Mouse (Mus musculus) layer of hippocampus, adult 6 months (tissue): ENCODE data around the gene Meig1. TPM values are rescaled to one million over a fixed set of nuclear protein-coding genes. Genes with fewer than 3 reads are reported as not detected.

Experiments
- long read RNA-seq, 2 experiments: library from polyadenylated mRNA; unstranded; transcript quantifications; one replicate each; pipeline ENCODE4 v2.0.0; 2019 to 2020
- polyA plus RNA-seq: library from polyadenylated mRNA; unstranded; fragments of <200 nt; fragmentation: Nextera tagmentation; gene quantifications from 2 replicates; pipeline ENCODE4 v1.2.3, GENCODE M21; 2021

The Meig1 gene
- 34.4 and 55.5 TPM in 2 replicates for polyA plus RNA-seq
- long read RNA-seq, experiment 1, transcript Meig1-203 (3 exons, 603 nt) = major isoform, 6 of 10 reads
- long read RNA-seq, experiment 1, partial matches to known transcripts = 1 of 10 reads
- long read RNA-seq, experiment 1, other reads (novel, unspliced or antisense) = 1 of 10 reads
- long read RNA-seq, experiment 2, partial matches to known transcripts = 0 of 6 reads
- long read RNA-seq, experiment 2, other reads (novel, unspliced or antisense) = 6 of 6 reads

DNA sequence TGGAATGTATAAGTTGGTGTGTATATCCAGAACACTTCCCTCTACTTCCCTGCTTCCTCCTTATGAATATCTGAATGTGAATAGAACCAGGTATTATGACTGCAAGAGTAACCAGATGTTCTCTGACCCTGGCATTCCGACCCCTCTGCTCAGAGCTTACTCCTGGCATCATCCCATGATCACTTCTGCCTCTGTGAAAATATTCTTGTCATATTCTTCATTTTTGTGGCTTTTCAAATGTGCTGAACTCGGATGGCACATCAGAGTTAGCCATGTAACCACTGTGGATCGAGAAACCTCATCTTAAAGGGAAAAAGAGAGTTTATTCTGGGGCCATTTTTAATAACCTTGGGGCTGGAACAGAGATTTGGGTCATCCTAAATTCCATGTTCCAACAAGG, at the start of gene Meig1:
Gene Meig1, minus strand, starts transcription at position 101 of the 400 bp plus-strand sequence.

DNA sequence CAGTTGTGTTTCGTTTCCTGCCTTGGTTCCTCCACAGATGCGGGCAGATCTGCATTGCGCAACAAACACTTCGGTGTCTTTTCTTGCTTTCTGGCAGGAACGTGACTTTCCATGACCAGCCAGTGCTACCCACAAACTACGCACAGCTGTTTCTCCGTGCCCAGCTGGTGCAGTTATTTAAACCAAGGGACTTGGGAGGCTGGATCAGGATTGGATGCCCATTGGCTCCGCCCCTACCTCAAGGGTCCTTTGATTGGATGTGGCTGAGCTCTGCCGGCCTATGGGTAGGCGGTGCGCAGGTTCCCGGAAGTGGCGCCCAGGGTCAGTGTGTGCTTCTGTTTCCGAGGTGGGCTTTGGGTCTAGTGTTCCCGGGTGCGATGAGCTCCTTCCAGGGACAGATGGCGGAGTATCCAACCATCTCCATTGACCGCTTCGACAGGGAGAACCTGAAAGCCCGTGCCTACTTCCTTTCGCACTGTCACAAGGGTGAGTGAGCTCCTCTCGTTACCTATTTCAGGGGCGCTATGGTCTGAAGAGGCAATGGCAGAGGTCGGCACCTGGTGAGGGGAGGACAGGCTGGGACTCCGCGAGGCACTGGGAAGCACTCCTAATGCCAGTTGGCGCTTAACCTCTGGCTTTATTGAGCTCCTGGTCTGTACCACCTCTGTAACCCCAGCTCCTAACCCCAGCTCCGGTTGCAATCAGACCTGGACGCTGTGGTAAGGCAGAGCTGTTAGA, 1.6 kb upstream of the Meig1 start, which contains the start of gene Dclre1c:
Gene Dclre1c, plus strand, starts transcription at position 291 of the 738 bp plus-strand sequence.

GRCm38 (mm10) chr2:3397110-3397509, 25.3 kb downstream of the Meig1 start, which contains the start of gene Olah:
Gene Olah, minus strand, starts transcription at chr2:3397210.

Other genes with a start within 250 kb of the Meig1 start
- 76.2 and 125 TPM in 2 replicates for gene Nmt2, start 138.4 kb downstream of the Meig1 start, polyA plus RNA-seq
- gene Rpp38, start 90.0 kb downstream of the Meig1 start, polyA plus RNA-seq = 11.7 and 14.4 TPM in 2 replicates
- 2.2 and 2.7 TPM in 2 replicates for gene Acbd7, start 86.5 kb downstream of the Meig1 start, polyA plus RNA-seq
- not detected in 2 replicates for gene Olah, start 25.4 kb downstream of the Meig1 start, polyA plus RNA-seq
- 4.0 and 4.6 TPM in 2 replicates for gene Dclre1c, start 1.5 kb upstream of the Meig1 start, polyA plus RNA-seq
- gene Suv39h2, start 52.4 kb upstream of the Meig1 start, polyA plus RNA-seq = 1.8 and 2.1 TPM in 2 replicates
- gene Gm45902, start 90.1 kb upstream of the Meig1 start, polyA plus RNA-seq = 0.73 and 0.74 TPM in 2 replicates
- gene Hspa14, start 90.2 kb upstream of the Meig1 start, polyA plus RNA-seq = 33.2 and 36.7 TPM in 2 replicates
- gene Cdnf, start 90.4 kb upstream of the Meig1 start, polyA plus RNA-seq = 0.09 and 0.20 TPM in 2 replicates
- 4.7 and 5.1 TPM in 2 replicates for gene Fam107b, start 147.8 kb upstream of the Meig1 start, polyA plus RNA-seq